Mouse (Mus musculus): ENCODE results near the gene AU022252. TPM values are rescaled to one million over a fixed set of nuclear protein-coding genes. Genes with fewer than 3 reads are reported as not detected.

The AU022252 gene
- total and polyA plus RNA-seq, 2 experiments from 2014 or later: 13.6 to 20.1 TPM

DNA sequence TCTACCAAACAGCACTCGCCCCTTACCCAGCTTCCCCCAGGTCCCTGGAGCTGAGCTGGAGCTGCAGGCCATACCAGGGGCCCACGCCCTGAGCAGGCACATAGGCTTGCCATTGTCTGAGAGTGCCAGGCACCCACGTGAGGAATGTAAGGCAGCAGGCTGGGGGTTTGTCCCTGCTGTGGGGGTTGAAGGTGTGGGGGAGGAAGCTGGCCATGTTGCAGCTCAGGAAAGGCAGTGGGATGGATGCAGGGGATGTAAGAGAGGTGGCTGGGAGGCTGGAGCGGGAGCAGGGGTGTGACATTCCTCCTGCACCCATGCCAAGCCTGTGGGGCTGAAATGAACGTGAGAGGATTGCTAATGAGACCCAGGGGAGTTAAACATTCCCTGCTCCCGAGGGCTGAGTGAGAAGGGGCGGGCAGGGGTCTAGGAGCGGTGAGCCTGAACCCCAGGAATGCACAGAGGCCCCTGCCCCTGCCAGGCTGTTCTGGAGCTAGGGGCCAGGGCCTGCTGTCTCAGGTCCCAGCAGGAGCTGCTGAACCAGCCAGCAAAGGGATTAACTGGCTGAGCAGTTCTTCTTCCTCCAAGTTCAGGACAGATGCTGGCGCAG lies 21.6 kb upstream of the AU022252 start:
- ATAC-seq (ENCODE audit: low FRiP score) (peak; percentile 53), DNase-seq (ENCODE audit: low spot score) (peak; percentile 57)
- Histone ChIP-seq H3K4me2 (ENCODE audit: low read depth, low read length, poor library complexity, severe bottlenecking) (no peak overlapping the region), H3K4me1 (ENCODE audit: insufficient read depth, low read length) (peaks cover 9% of the 10 kb centered on the region), H3K27me3 (ENCODE audit: insufficient read depth, low read length) (no peaks in the 10 kb centered on the region), H3K9ac (replicated peaks; ENCODE audit: low read length, poor library complexity, severe bottlenecking) (peak overlapping the region; percentile 33; the same call in 1 of the 2 replicates), H3K9me3 (ENCODE audit: low read length) (no peaks in the 10 kb centered on the region), H3K27ac (ENCODE audit: low read depth, low read length) (peak overlapping the region; percentile 62; the same call in 1 of the 2 replicates), H3K36me3 (ENCODE audit: insufficient read depth, low read length) (no peaks in the 10 kb centered on the region), H3K4me3 (ENCODE audit: low read depth, low read length) (no peak overlapping the region)
- TF ChIP-seq CTCF (IDR thresholded peaks at IDR 0.05): no peak
- 25% methylated on average over 9 of the region's 9 CpGs for WGBS

DNA sequence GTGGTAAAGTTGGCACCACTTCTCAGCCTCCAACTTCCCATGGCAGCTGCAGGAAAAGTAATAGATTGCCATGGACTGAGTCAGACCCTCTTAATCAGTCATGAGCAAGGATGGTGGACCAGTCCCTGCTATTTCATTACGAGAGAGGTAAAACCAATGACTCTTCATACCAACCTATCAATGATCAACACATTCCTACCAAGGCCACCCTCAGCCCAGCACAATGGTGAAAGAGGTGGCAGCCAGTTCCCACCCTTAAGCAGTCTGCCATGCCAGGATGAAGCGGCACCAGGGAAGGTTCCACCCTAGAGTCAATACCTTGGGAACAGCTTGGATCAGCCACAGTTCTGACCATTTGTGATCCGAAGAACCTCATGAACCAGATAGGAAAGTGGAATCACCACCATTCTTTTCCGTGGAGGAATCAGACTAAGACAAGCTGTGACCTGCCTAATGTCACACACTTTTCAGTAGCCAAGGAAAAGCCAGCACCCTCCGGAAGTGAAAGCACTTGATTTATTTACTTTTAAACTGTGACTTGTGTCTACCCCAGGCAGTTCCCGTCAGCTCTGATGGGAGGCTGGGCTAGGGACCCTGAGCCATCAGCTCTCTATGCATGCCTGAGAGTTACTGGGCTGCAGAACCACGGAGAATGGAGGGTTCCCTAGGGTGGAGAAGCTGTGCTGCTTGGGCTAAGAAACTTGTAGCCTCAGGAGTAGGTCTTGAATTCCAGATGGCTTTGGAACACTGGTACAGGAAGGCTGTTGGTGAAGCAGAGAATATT lies 19.7 kb upstream of the AU022252 start:
- H3K4me1 ChIP-seq (ENCODE audit: insufficient read depth, low read length): peaks cover 9% of the 10 kb centered on the region
- H3K36me3 ChIP-seq (ENCODE audit: insufficient read depth, low read length): no peaks in the 10 kb centered on the region
- DNase-seq (ENCODE audit: low spot score) (no peak), ATAC-seq (ENCODE audit: low FRiP score) (no peak)
- H3K4me2 ChIP-seq (ENCODE audit: low read depth, low read length, poor library complexity, severe bottlenecking): no peak overlapping the region
- no peak overlapping the region for H3K9ac ChIP-seq (replicated peaks; ENCODE audit: low read length, poor library complexity, severe bottlenecking)
- H3K27ac ChIP-seq (ENCODE audit: low read depth, low read length): no peak overlapping the region
- H3K27me3 ChIP-seq (ENCODE audit: insufficient read depth, low read length): no peaks in the 10 kb centered on the region
- H3K4me3 ChIP-seq (ENCODE audit: low read depth, low read length): no peak overlapping the region
- no peaks in the 10 kb centered on the region for H3K9me3 ChIP-seq (ENCODE audit: low read length)
- TF ChIP-seq CTCF (IDR thresholded peaks at IDR 0.05): no peak
- 76% methylated on average over 7 of the region's 7 CpGs for WGBS

DNA sequence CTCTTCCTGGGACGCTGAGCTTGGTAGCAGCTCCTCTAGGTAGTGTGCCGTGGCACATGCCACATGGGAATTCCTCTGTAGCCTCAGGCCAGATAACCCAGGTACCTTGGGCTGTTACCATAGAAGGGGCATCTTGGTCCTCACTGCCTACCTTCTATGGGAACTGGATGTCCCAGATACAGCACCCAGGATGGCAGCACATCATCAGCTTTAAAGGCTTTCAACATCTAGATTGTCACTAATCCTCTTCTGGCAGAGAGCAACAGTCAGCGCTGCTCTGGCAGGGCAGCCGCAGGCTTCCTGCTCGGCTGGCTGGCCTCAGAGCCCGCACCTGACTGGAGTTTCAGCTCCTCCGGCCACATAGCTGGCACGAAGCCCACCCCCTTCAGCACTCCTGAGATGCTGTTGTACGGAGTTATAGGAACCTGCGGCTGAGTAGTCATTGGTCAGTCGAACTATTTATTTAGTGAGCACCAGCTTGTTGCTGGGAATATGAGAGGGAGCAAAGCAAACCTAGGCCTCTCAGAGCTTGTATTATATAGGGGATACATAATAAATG lies 16.0 kb upstream of the AU022252 start:
- H3K4me3 ChIP-seq (ENCODE audit: low read depth, low read length): no peak overlapping the region
- H3K27ac ChIP-seq (ENCODE audit: low read depth, low read length): no peak overlapping the region
- peaks cover 17% of the 10 kb centered on the region for H3K36me3 ChIP-seq (ENCODE audit: insufficient read depth, low read length)
- H3K9me3 ChIP-seq (ENCODE audit: low read length): no peaks in the 10 kb centered on the region
- H3K4me2 ChIP-seq (ENCODE audit: low read depth, low read length, poor library complexity, severe bottlenecking): no peak overlapping the region
- TF ChIP-seq CTCF (IDR thresholded peaks at IDR 0.05): no peak
- H3K9ac ChIP-seq (replicated peaks; ENCODE audit: low read length, poor library complexity, severe bottlenecking): no peak overlapping the region
- DNase-seq (ENCODE audit: low spot score): no peak
- ATAC-seq (ENCODE audit: low FRiP score): no peak
- H3K4me1 ChIP-seq (ENCODE audit: insufficient read depth, low read length): no peaks in the 10 kb centered on the region
- H3K27me3 ChIP-seq (ENCODE audit: insufficient read depth, low read length): no peaks in the 10 kb centered on the region
- WGBS: 67% methylated on average over 11 of the region's 11 CpGs

DNA sequence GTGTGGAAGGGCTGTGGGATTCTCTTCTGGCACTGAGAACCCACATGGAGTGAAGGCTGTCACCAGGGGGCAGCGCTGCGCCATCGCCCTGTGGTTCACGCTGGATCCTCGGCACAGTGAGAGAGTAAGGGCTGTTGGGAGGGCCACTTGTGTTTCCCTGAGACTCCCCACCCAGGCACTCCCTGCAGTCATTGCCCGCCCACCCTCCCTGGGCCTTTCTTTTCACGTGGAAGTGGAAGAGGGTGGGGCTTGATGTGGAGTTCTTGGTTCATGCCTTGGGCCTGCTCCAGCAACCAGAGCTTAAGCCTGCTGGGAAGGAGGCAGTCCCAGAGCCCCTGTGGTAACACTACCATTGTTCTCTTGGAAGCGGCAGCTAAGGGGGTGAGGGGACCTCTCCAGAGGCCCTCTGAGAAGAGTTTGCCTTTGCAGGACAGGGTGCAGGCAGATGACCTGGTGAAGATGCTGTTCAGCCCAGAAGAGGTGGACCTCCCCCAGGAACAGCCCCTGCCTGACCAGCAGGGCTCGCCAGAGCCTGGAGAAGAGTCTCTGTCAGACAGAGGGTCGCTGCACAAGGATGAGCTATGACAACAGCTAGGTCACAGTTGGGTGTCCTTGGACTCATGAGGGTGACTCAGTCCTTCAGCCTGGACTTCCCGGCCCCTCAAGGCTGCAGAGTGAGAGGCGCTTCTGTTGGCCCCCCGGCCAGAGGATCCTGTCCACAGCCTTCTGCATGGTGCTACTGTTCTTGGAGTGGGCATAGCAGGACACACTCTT lies 15.1 kb upstream of the AU022252 start:
- Histone ChIP-seq H3K9ac (replicated peaks; ENCODE audit: low read length, poor library complexity, severe bottlenecking) (no peak overlapping the region), H3K27ac (ENCODE audit: low read depth, low read length) (no peak overlapping the region)
- WGBS: 21% methylated on average over 13 of the region's 13 CpGs

DNA sequence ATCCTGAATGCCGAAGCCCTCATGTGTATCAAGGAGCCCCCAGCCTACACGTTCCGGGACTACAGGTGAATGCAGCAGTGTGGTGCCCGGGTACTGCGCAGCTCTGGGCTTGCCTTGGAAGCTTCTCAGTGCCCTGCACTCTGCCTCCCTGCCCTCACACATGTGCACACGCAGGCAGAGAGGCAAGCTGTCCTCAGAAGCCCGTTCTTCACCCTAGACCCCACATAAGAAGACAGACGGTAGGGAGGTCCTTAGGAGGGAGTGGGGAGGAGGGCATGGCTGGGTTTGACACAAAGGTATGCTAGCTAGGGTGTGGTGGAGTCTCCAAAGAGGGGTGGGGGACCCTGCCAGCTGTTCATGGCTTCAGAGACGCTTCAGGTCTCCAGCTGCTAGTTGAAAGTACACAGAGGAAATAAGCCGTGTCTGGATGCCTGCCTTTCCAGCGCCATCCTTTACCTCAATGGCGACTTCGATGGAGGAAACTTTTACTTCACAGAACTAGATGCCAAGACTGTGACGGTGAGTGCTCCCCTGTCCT lies 14.2 kb upstream of the AU022252 start:
- Histone ChIP-seq H3K9ac (replicated peaks; ENCODE audit: low read length, poor library complexity, severe bottlenecking) (no peak overlapping the region), H3K9me3 (ENCODE audit: low read length) (no peaks in the 10 kb centered on the region), H3K27me3 (ENCODE audit: insufficient read depth, low read length) (no peaks in the 10 kb centered on the region), H3K36me3 (ENCODE audit: insufficient read depth, low read length) (peaks cover 29% of the 10 kb centered on the region), H3K4me3 (ENCODE audit: low read depth, low read length) (no peak overlapping the region), H3K4me2 (ENCODE audit: low read depth, low read length, poor library complexity, severe bottlenecking) (no peak overlapping the region), H3K4me1 (ENCODE audit: insufficient read depth, low read length) (no peaks in the 10 kb centered on the region), H3K27ac (ENCODE audit: low read depth, low read length) (no peak overlapping the region)
- DNase-seq (ENCODE audit: low spot score): no peak
- 71% methylated on average over 14 of the region's 14 CpGs for WGBS
- TF ChIP-seq CTCF (IDR thresholded peaks at IDR 0.05): no peak
- ATAC-seq (ENCODE audit: low FRiP score): no peak

More for the DNA sequence above, 15.1 kb upstream of the AU022252 start:
- Histone ChIP-seq H3K4me3 (ENCODE audit: low read depth, low read length) (no peak overlapping the region), H3K27me3 (ENCODE audit: insufficient read depth, low read length) (no peaks in the 10 kb centered on the region), H3K4me2 (ENCODE audit: low read depth, low read length, poor library complexity, severe bottlenecking) (no peak overlapping the region), H3K9me3 (ENCODE audit: low read length) (no peaks in the 10 kb centered on the region), H3K36me3 (ENCODE audit: insufficient read depth, low read length) (peaks cover 20% of the 10 kb centered on the region), H3K4me1 (ENCODE audit: insufficient read depth, low read length) (no peaks in the 10 kb centered on the region)
- DNase-seq (ENCODE audit: low spot score): peak; percentile 65
- peak; percentile 79 for TF ChIP-seq CTCF (IDR thresholded peaks at IDR 0.05)
- peak; percentile 62 for ATAC-seq (ENCODE audit: low FRiP score)
